Mouse (Mus musculus) forebrain, postnatal 0 days (tissue): Measurements from ENCODE around the gene Svop. TPM values are rescaled to one million over a fixed set of nuclear protein-coding genes. Genes with fewer than 3 reads are reported as not detected.
A peak's percentile ranks its signal among the peaks of the same experiment; 100 is the strongest.

Experiments
- ATAC-seq: fragments of 200-750 bp; cut with Nextera tagmentation; 2 replicates; pipeline ENCODE4 v1.8.0; 2017; ENCODE audit warnings: mild to moderate bottlenecking, moderate library complexity
- DNase-seq: peaks from one replicate; pipeline ENCODE4 v3.0.0-alpha.2; 2015
- H3K27ac ChIP-seq: fragments of 300-500 bp; sonication (generic); 2 replicates; pipeline ENCODE4 v1.5.1; 2014; ENCODE audit warnings: low read depth, mild to moderate bottlenecking, antibody characterized with exemption, low read length, moderate library complexity, mixed read lengths
- H3K27me3 ChIP-seq: fragments of 300-500 bp; sonication (generic); 2 replicates; pipeline ENCODE4 v1.6.1; 2014; ENCODE audit warnings: mild to moderate bottlenecking, low read length, mixed read lengths; ENCODE audit not compliant: insufficient read depth
- H3K36me3 ChIP-seq: fragments of 300-500 bp; sonication (generic); 2 replicates; pipeline ENCODE4 v1.6.1; 2014; ENCODE audit warnings: mild to moderate bottlenecking, moderate library complexity; ENCODE audit not compliant: insufficient read depth
- H3K4me1 ChIP-seq: fragments of 300-500 bp; sonication (generic); 2 replicates; pipeline ENCODE4 v1.6.1; 2014; ENCODE audit warnings: antibody characterized with exemption; ENCODE audit not compliant: insufficient read depth
- H3K4me2 ChIP-seq: fragments of 300-500 bp; sonication (generic); 2 replicates; pipeline ENCODE4 v1.6.1; 2014; ENCODE audit warnings: low read depth, mild to moderate bottlenecking, moderate library complexity
- H3K4me3 ChIP-seq: fragments of 300-500 bp; sonication (generic); 2 replicates; pipeline ENCODE4 v1.5.1; 2014; ENCODE audit warnings: low read depth, low read length, mixed read lengths
- H3K9ac ChIP-seq: fragments of 300-500 bp; sonication (generic); 2 replicates; pipeline ENCODE4 v1.6.1; 2014; ENCODE audit warnings: mild to moderate bottlenecking
- H3K9me3 ChIP-seq: fragments of 300-500 bp; sonication (generic); 2 replicates; pipeline ENCODE4 v1.6.1; 2016; ENCODE audit warnings: low read length
- CTCF ChIP-seq: sonication (generic); IDR thresholded peaks from 2 replicates; pipeline ENCODE4 v1.5.1; 2016; ENCODE audit warnings: antibody characterized with exemption, control low read depth, low read depth
- WGBS: fragments of 180-500 bp; shearing (Covaris S2); extraction: QIAGEN DNeasy Blood & Tissue Kit; methylation state at CpG from one replicate; pipeline ENCODE4 v1.1.7; 2014; 5-methylcytosine and 5-hydroxymethylcytosine counted together
- polyA plus RNA-seq: library from polyadenylated mRNA; unstranded; fragments of >200 nt; fragmentation: Nextera tagmentation; extraction: Ambion mirVana; gene quantifications from 2 replicates; pipeline ENCODE4 v1.2.1, GENCODE M21; 2015
- total RNA-seq: library from RNA; depleted of rRNA; stranded (reverse); fragments of >200 nt; gene quantifications from 2 replicates; pipeline ENCODE4 v1.2.3, GENCODE M21; 2014

Gene Svop
- total and polyA plus RNA-seq, 2 experiments from 2014 or later: 97.5 to 177 TPM

- H3K4me2 ChIP-seq: no peak overlapping the region
- 91% methylated on average over 6 of the region's 6 CpGs for WGBS
- H3K9ac ChIP-seq: no peak overlapping the region
- no peaks in the 10 kb centered on the region for H3K9me3 ChIP-seq
- H3K36me3 ChIP-seq: peaks cover 4% of the 10 kb centered on the region; the same call in 1 of the 2 replicates
- H3K4me3 ChIP-seq: no peak overlapping the region
- H3K27me3 ChIP-seq: no peaks in the 10 kb centered on the region
- ATAC-seq (no peak), DNase-seq (no peak)
- peaks cover 4% of the 10 kb centered on the region; the same call in 1 of the 2 replicates for H3K4me1 ChIP-seq
- no peak for TF ChIP-seq CTCF
- no peak overlapping the region for H3K27ac ChIP-seq
Measured at GRCm38 (mm10) chr5:114132841-114133240, 41.5 kb upstream of the Svop start.

GRCm38 (mm10) chr5:114131521-114131840, 40.1 kb upstream of the Svop start:
- peak; percentile 36 for DNase-seq
- Histone ChIP-seq H3K27me3 (no peaks in the 10 kb centered on the region), H3K4me1 (peaks cover 4% of the 10 kb centered on the region; the same call in 1 of the 2 replicates), H3K9ac (peak overlapping the region; percentile 48), H3K4me3 (peak overlapping the region; percentile 61), H3K9me3 (no peaks in the 10 kb centered on the region), H3K4me2 (peak overlapping the region; percentile 94), H3K36me3 (no peaks in the 10 kb centered on the region), H3K27ac (peak overlapping the region; percentile 22; the same call in 1 of the 2 replicates)
- TF ChIP-seq CTCF: no peak
- WGBS: 2% methylated on average over 15 of the region's 15 CpGs
- no peak for ATAC-seq

GRCm38 (mm10) chr5:114130698-114131520, 39.5 kb upstream of the Svop start:
- Histone ChIP-seq H3K27ac (peak overlapping the region; percentile 22; the same call in 1 of the 2 replicates), H3K27me3 (no peaks in the 10 kb centered on the region), H3K9me3 (no peaks in the 10 kb centered on the region), H3K4me3 (peak overlapping the region; percentile 61), H3K4me2 (peak overlapping the region; percentile 94), H3K36me3 (no peaks in the 10 kb centered on the region), H3K9ac (peak overlapping the region; percentile 48), H3K4me1 (peaks cover 4% of the 10 kb centered on the region; the same call in 1 of the 2 replicates)
- under 1% methylated on average over 87 of the region's 87 CpGs for WGBS
- ATAC-seq (peak; percentile 98), DNase-seq (peak; percentile 95)
- no peak for TF ChIP-seq CTCF

GRCm38 (mm10) chr5:114130211-114130605, 38.8 kb upstream of the Svop start, which contains the start of gene Ung:
Ung (plus strand) TSS chr5:114130386.
- Histone ChIP-seq H3K27me3 (no peaks in the 10 kb centered on the region), H3K4me1 (peaks cover 4% of the 10 kb centered on the region; the same call in 1 of the 2 replicates), H3K36me3 (no peaks in the 10 kb centered on the region), H3K4me3 (peak within 1 kb of the TSS; percentile 61), H3K9me3 (no peaks in the 10 kb centered on the region), H3K9ac (peak within 1 kb of the TSS; percentile 48), H3K27ac (peak within 1 kb of the TSS; percentile 22; the same call in 1 of the 2 replicates), H3K4me2 (peak within 1 kb of the TSS; percentile 94)
- ATAC-seq (peak; percentile 49), DNase-seq (peak; percentile 79)
- TF ChIP-seq CTCF: no peak
- WGBS: under 1% methylated on average over 28 of the region's 29 CpGs

- Histone ChIP-seq H3K27me3 (no peaks in the 10 kb centered on the region), H3K4me3 (peak overlapping the region; percentile 61), H3K9ac (no peak overlapping the region), H3K4me2 (peak overlapping the region; percentile 94), H3K9me3 (no peaks in the 10 kb centered on the region), H3K36me3 (no peaks in the 10 kb centered on the region), H3K4me1 (peaks cover 4% of the 10 kb centered on the region; the same call in 1 of the 2 replicates), H3K27ac (no peak overlapping the region)
- 81% methylated on average over 15 of the region's 15 CpGs for WGBS
- no peak for DNase-seq
- TF ChIP-seq CTCF: no peak
- ATAC-seq: no peak
Measured at GRCm38 (mm10) chr5:114129550-114130210, 38.3 kb upstream of the Svop start.

- 2% methylated on average over 69 of the region's 69 CpGs for WGBS
- Histone ChIP-seq H3K9ac (peak within 1 kb of the TSS; percentile 64), H3K27ac (peak within 1 kb of the TSS; percentile 66), H3K4me3 (peak within 1 kb of the TSS; percentile 68), H3K4me1 (peaks cover 4% of the 10 kb centered on the region; the same call in 1 of the 2 replicates), H3K27me3 (no peaks in the 10 kb centered on the region), H3K4me2 (peak within 1 kb of the TSS; percentile 96), H3K9me3 (no peaks in the 10 kb centered on the region), H3K36me3 (peaks cover 18% of the 10 kb centered on the region)
- peak; percentile 99 for TF ChIP-seq CTCF
- DNase-seq: peak; percentile 90
- ATAC-seq: peak; percentile 14
Measured at GRCm38 (mm10) chr5:114127374-114128349, 36.3 kb upstream of the Svop start, which contains the start of gene Alkbh2. Alkbh2 (minus strand) TSS chr5:114128218.
